Mouse (Mus musculus) T-helper 17 cell (primary cell): ENCODE results near the gene Hoxc11.

Source experiments
- in situ Hi-C, 2 experiments: fragments of 300-600 bp; cut with MboI, MseI; formaldehyde crosslinking; loops; 1 replicate in 1 of 2; 2 replicates in 1 of 2; pipeline ENCODE4 v1.15.1; 2025; ENCODE audit warnings: high pct_unique_total_duplicates in 2 of 2

The Hoxc11 gene

GRCm38 (mm10) chr15:103001370-103001769, 47.1 kb downstream of the Hoxc11 start:
- in situ Hi-C loops, result no loop called here

GRCm38 (mm10) chr15:103002156-103002555, 47.9 kb downstream of the Hoxc11 start:
- in situ Hi-C loops, result no loop called here

- in situ Hi-C loops, result no loop called here
These were observed 48.7 kb downstream of the Hoxc11 start for GRCm38 (mm10) chr15:103002821-103003448.

- in situ Hi-C loops, result no loop called here
These were observed 51.1 kb downstream of the Hoxc11 start for GRCm38 (mm10) chr15:103005308-103005707.

GRCm38 (mm10) chr15:103005797-103006196, 51.6 kb downstream of the Hoxc11 start:
- in situ Hi-C loops, result no loop called here

GRCm38 (mm10) chr15:103006326-103006725, 52.1 kb downstream of the Hoxc11 start:
- in situ Hi-C loops, result no loop called here
